Mouse (Mus musculus): ENCODE results near the gene Chrnb2.
A peak's percentile ranks its signal among the peaks of the same experiment; 100 is the strongest.

Gene Chrnb2

DNA sequence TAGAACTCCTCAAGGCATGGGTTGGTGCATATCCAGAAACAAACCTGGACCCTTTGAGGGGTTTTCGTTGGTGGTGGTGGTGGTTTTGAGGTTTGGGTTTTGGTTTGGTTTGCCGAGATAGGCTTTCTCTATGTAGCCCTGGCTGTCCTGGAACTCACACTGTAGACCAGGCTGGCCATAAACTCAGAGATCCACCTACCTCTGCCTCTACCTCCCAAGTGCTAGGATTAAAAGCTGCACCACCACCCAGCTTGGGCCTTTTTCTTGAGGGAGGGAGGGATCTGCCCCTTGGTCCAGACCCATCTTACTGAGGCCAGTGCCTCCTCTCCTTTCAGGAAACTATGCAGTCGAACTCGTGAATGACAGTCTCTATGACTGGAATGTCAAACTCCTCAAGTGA is 15.7 kb upstream of the Chrnb2 start:
- no peak for DNase-seq (ENCODE audit: low read depth, low spot score)

- no peak for DNase-seq (ENCODE audit: low read depth, low spot score)
Observed at GRCm38 (mm10) chr3:89776001-89776400, 11.6 kb upstream of the Chrnb2 start.

DNA sequence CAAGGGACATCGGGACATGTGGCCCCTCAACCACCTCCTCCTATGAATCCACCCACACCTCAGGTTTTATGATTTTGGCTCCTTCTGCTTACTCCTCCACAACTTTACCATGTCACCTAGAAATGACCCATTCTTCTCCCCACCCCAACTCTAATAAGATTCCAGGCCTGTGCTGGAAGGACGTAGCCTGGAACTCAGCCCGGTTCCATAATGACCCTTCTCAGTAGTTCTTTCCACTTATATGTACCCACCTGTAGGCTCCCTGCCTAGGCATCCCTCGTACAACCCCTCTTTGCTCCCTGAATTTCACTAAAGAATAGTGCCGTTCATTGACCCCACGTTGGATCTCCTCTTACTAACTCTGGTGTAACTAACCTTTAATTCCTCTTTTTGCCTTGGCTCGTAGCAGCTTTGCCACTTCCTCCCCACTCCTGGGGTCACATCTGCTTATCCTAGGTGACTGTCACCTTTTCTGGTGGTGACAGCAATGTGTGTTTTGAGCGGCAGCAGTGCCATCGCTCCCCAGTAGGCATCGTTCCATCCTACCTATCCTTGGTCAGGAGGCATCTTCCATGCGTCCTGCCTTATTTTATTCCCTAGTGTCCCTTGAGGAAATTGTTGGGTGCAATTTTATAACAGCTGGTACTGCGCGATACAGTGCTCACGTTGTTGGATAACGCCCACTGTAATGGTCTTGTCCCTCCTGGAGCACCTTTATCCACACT is 10.0 kb upstream of the Chrnb2 start:
- DNase-seq (ENCODE audit: low read depth, low spot score): no peak

GRCm38 (mm10) chr3:89773740-89774211 is 9.3 kb upstream of the Chrnb2 start:
- DNase-seq (ENCODE audit: low read depth, low spot score): no peak

GRCm38 (mm10) chr3:89772968-89773709 is 8.7 kb upstream of the Chrnb2 start, which contains the start of gene Ube2q1:
Gene Ube2q1 (plus strand): TSS chr3:89773616.
- DNase-seq (ENCODE audit: low read depth, low spot score): peak; percentile 95

DNA sequence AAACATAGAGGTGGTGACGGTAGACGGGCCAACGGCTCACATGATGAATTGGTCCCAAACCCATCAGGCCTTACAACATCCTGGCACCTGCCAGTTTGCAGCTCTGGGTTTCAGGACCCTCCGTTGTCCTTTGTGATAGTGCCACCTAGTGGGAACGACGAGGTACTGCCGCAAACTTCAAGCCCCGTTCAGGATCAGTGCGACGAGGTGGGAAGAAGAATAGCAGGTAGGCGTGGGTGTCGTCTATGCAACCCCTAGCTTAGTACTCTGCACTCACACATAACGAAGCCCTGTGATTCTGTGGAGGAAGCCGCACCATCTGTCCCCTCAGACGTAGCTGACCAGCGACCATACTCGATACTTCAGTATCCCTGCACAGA is 8.1 kb upstream of the Chrnb2 start:
- peak; percentile 70 for DNase-seq (ENCODE audit: low read depth, low spot score)

DNA sequence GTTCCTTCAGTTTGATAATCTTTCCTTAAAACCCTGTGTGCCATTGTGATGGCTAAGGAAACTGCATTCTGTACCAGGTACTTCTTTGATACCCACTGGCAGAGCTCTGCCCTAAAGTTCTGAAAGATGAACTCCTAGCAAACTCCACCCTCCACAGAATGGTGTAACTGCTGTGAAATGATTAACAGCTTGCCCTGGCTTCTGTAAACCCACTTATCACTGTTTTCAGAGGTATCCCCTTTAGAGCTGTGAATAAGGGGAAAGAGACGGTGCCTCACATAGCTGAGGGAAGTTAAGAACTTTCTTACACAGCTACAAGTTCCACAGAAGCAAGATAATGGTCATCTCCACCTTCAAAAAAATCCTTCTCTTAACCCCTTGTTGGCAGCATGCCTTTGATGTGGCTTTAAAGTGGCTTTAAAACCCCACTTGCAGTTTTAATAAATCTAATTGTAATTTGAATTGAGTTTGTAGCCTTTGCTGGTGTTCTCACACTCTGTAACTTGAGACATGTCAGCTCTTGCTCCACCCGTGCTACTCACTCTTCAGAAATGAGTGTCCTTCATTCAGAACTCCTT is 6.1 kb upstream of the Chrnb2 start:
- DNase-seq (ENCODE audit: low read depth, low spot score): no peak

- no peak for DNase-seq (ENCODE audit: low read depth, low spot score)
Observed at GRCm38 (mm10) chr3:89769584-89769983, 5.2 kb upstream of the Chrnb2 start.

DNA sequence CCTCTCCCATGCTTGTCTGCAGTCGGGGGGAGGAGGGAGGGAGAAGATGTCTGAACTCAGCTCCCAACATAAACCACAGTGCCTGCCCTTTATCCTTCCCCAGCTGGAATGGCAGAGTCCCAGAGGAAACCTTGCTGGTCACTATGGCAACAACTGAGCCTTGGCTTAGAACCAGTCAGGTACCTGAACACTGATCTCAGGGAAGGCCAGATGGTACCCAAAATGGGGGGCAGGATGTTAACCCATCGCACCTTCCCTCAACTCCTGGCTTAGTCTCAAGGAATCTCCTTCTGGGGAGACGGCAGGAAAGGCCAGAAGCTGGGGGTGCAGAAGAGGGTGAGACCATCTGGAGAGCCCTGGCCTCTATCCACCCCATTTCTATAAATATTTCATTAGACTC is 4.6 kb downstream of the Chrnb2 start:
- DNase-seq (ENCODE audit: low read depth, low spot score): no peak

GRCm38 (mm10) chr3:89757851-89758250 is 6.6 kb downstream of the Chrnb2 start:
- DNase-seq (ENCODE audit: low read depth, low spot score): no peak

- DNase-seq (ENCODE audit: low read depth, low spot score): no peak
Observed at GRCm38 (mm10) chr3:89755283-89755682, 9.1 kb downstream of the Chrnb2 start.

DNA sequence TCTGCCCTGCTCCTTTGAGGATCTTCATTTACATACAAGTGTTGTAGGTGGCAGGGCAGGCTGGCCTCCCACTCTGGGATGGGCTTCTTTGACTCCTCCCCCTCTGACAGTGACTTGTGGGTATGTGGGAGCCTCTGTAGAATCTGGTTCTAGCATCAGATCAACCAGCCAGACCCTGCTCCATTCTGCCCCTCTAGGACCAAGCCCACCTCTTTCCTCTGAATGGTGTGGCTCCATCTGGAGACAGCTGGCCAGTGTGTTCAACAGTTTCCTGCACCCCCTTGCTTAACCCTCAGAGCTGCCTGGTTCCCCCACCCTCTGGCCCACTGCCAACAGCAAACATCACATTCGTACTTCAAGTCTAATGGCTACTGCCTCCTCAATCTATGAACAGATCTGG is 12.1 kb downstream of the Chrnb2 start:
- DNase-seq (ENCODE audit: low read depth, low spot score): no peak

DNA sequence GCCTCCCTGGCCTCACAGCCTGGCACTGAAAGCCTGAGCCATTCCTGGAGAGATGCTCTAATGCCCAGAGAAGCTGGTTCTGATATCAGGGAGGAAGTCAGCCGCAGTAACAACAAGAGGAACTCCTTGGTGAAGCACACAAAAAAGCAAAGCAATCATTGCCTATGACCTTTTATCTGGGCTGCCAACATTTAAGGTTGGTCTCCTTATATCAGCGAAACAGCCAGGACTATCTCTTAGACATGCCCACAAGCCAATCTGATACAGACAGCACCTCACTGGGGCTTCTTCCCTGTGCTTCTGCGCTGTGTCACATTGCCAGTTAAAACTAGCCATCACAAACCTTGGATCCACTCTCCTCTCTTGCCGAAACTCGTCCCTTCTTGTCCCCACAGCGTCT is 25.9 kb downstream of the Chrnb2 start:
- no peak for DNase-seq (ENCODE audit: low read depth, low spot score)

DNA sequence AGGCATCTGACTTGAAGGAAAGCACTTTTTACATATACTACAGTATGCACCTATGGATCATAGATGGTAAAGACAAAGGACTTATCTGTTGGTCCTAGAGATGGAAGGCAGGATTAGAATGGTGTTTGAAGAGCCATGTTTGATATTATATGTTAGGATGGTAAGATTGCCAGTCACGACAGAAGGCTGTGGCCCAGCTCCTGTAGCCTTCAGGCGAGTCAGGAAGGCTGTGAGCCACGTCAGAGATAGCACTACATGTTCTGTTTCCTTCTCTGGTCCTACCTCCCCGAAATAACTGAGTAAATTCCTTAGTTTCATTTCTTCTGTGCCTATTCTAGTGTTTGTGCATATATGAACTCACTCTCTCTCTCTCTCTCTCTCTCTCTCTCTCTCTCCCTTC is 32.3 kb downstream of the Chrnb2 start:
- no peak for DNase-seq (ENCODE audit: low read depth, low spot score)

- no peak for DNase-seq (ENCODE audit: low read depth, low spot score)
Observed at GRCm38 (mm10) chr3:89730350-89731331, 33.8 kb downstream of the Chrnb2 start.

DNA sequence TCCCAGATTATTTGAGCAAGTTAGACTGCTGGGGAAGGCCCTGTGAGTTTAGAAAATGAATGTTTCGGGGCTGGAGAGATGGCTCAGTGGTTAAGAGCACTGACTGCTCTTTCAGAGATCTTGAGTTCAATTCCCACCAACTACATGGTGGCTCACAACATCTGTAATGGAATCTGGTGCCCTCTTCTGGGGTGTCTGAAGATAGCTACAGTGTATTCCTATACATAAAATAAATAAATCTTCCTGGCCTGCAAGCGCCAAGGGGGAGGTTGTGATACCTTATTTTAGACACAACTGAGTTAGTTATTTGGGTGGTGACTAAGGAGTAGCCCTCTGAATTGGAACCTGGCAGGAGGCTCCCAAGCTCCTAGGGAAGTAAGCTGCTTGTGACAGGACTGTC is 35.6 kb downstream of the Chrnb2 start:
- DNase-seq (ENCODE audit: low read depth, low spot score): no peak

- no peak for DNase-seq (ENCODE audit: low read depth, low spot score)
Observed at GRCm38 (mm10) chr3:89727028-89727427, 37.4 kb downstream of the Chrnb2 start.

DNA sequence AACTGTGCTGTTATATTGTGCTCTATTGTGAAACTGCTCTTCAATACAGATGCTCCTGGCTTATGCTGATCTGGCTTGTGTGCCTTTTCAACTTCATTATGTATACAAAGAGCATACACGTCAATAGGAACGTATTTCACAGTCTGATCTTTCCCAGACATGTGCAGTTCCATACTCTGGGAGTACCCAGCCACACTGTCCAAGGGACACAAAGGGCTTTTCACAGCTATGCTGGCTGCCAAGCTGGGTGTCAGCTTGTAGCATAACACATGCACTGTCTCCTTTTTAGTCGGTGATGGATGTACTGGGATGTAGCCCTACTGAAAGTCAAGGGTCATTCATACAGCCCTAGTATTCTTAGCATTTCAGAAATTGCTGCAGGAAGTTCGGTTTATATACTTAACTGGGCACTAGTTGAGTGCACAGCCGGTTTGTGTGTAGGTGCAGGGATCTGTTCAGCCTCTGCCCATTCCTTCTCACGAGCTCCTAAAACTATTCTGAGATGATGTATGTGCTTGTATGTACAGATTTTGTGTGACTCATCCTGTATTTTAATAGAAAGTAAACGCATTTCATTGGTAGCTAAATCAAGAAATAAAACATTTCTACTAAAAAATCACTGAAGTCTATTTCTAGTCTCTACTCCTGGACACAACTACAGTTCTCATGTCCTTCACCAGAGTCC is 40.9 kb downstream of the Chrnb2 start:
- DNase-seq (ENCODE audit: low read depth, low spot score): no peak

DNA sequence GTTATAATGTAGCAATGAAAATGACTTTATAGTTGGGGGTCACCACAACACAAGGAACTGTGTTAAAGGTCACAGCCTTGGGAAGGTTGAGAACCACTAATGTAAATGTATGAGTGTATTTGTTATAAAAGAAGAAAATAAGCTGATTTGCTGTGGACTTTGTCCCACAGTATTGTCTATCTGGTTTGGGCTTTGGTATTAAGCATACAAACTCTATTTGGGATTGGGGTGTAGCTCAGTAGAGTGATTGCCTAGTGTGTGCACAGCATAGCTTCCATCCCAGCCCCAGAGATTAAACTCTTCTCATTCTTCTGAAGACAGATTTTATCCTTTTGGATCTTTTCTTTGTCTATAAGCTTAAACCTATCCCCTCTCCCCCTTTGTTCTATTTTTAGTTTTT is 42.4 kb downstream of the Chrnb2 start:
- DNase-seq (ENCODE audit: low read depth, low spot score): no peak

DNA sequence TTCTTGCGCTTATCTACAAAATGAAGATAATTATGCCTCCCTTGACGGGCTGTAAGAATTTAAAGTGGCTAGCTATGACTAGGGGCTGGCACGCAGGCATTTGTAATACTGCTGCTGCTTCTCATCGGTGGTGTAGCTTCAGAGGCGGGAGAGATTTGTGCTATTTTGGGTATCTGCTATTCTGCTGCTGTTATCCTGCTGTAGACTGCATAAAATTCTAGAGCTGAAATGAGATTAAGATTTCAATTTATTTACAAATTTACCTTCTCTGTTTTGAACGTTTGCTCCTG is 48.5 kb downstream of the Chrnb2 start:
- DNase-seq (ENCODE audit: low read depth, low spot score): no peak
